Mouse (Mus musculus): ENCODE results near the gene Agrn.

DNA sequence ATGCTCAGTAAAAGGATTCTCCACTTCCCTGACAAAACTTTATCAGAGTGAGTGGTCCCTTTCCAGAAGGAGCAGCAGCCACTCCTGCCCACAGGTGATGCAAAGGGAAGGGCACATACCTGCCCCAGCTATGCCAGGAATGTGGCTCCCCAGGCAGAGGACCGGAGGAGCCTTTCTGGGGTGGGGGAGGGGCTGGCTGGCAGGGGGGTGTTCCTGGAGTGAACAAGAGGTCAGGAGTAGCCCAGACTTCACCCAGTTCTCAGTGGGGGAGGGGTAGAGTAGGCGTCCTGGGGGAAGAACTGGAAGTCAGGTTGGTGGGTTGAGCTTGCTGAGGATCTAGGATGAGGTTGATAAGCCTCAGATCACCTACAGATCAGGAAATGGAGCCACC lies 4.1 kb downstream of the Agrn start:
- TF ChIP-seq POLR2A (IDR thresholded peaks at IDR 0.05; ENCODE audit: insufficient read depth, low read depth, low read length) (no peak), EP300 (IDR thresholded peaks at IDR 0.05; ENCODE audit: insufficient read depth, low read depth, low read length) (no peak)
